Mouse (Mus musculus): ENCODE results near the gene Kdm8.
A peak's percentile ranks its signal among the peaks of the same experiment; 100 is the strongest.
"Not testable (repeated sequence)": the region's sequence is repeated elsewhere in the genome, so short reads cannot be mapped to it uniquely, and the experiment has no call there.

Kdm8 gene

DNA sequence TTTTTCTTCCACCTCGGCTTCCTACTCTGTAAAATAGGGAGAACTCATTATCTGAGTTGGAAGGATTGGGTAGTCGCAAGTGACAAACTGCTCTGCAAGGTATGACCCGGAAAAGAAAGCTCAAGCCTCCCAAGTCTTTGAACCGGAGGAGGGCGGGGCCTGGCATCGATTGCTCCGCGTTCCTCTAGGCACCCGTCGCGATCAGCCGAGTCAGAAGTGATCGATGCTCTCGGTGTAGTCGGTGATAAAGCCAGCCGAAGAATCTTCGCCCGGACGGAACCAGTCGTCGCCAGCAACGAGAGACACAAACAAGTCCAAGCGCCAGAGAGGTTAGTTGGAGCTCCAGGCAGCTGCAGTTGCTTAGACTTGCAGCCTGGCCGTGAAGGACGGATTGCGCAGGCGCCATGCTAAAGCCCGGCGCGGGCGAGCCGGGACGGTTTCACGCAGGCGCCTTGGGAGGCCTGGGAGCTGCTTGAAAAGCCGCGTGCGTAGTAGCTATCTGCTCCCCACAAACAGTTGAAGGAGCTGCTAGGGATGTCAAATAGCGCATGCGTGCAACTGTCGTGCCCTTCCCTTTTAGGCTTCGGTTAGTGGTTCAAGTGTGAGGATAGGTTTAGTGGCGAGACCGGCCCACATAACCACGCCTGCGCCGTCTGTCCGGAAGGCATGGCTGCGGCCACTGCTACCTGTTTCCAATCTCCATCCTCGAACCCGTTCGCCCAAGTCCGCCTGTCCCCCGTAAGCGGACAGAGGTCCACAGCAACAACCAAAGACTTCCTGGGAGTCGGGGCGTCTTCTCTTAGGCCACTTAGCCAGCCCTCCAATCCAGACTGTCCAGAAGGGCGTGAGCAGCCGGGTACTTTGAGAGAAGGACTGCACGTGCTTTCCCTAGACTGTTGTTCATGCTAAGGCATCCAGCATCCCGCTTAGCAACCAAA lies at the start of gene Kdm8:
TSS of gene Kdm8 (plus strand) at position 213 of the 938 bp plus-strand sequence.
- DNase-seq (ENCODE audit: extremely low spot score, low spot score) = peak; percentile 94

DNA sequence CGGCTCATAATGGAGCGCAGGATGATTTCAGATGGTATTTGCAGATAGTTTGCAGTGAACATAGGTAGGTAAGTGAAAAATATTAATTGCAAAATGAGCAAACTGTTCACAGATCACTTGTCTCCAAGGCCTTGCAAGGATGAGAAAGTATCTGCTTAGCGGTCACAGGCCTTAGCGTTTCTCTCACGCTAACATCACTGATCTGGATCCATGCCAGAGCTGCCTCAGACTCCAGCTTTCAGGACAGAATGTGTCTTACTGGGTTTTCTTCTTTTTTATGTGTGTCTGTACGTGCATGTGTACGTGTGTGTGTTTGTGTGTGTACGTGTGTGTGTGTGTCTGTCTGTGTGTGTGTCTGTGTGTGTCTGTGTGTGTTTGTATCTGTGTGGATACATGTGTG lies 46.4 kb upstream of the Kdm8 start:
- no peak for DNase-seq (ENCODE audit: extremely low spot score, low spot score)

DNA sequence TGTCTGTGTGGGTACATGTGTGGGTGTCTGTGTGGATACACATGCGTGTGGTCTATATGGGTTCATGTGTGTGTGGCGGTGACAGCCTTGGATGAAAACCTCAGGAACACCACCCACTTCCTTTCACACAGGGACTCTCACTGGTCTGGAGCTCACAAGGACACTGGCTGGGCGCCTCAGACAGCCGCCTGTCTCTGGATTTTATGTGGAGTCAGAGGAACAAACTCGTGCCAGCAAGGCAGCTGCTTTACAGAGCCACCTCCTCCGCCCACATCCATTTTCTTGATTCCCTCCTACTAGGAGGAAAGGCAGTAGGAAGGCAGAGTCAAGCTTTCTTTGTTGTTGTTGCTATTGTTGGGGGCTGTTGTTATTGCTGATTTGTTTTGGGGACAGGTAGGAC lies 45.8 kb upstream of the Kdm8 start:
- DNase-seq (ENCODE audit: extremely low spot score, low spot score) = no peak

DNA sequence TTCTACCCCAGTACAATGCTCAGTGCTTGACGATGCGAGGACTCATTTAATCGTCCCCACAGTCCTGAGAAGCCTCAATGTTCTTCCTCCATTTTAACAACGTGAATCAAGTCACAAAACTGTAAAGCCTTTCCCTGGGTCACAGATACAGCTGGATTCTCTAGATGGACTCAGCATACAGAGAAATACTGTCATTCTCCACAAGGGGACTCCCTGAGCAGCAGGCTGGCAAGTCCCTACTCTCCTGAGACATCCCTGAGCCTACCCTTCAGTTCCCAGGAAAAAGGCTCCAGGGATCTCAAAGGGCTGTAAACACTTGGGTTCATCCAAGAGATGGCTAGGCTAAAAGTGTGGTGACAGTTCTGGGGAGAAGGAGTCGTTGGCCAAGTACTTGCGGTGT lies 37.3 kb upstream of the Kdm8 start:
- DNase-seq (ENCODE audit: extremely low spot score, low spot score) = no peak

DNA sequence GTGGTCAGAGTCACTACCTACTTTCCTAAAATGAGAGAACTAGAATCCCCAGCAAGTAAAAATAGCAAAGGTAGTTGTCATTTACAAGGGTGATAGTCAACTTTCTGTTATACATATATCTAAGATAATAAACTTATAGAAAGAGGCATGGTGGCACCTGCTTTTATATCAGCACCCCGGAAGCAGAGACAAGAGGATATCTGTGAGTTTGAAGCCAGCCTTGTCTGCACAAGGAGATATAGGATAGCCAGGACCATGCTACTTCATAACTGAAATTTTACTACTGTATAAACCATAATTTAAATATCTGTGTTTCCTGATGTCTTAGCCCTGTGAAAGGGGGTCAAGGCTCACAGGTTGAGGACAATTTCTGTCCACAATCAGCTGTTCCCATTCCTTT lies 29.4 kb upstream of the Kdm8 start:
- no peak for DNase-seq (ENCODE audit: extremely low spot score, low spot score)

DNA sequence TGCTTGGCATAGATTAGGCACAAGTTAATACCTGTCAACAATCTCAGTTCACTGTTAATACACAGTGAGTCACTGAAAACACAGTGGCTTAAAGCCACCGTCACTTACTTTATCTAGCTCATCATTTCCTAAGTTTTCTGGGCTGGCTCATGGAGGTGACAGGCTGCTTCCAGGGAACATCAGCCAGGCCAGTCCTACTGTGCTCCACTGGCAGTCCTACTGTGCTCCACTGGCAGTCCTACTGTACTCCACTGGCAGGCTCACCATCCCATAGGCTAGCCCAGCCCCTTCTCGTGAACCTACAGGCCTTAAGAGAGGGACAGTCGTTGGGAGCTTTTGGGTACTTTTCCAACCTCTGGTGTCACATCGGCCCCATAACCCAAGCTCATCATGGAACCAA lies 28.7 kb upstream of the Kdm8 start:
- DNase-seq (ENCODE audit: extremely low spot score, low spot score) = no peak

DNA sequence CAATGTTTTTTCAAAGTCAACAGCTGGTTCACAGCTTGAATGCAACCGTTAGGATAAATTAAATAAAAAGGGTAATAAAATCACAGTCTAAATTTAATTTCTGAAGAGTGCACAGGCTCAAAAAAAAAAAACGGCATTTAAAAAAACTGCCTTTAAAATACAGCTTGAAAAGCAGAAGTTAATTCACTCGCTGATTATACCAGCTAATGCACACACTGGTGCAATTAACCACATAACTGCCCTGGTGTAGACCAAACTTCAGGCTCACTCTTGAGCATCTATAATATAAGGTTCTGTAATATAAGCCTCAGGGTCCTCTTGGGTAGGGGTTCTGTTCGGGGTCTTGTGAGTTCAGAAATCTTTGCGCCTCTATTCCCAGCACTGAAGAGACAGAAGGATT lies 27.7 kb upstream of the Kdm8 start:
- no peak for DNase-seq (ENCODE audit: extremely low spot score, low spot score)

DNA sequence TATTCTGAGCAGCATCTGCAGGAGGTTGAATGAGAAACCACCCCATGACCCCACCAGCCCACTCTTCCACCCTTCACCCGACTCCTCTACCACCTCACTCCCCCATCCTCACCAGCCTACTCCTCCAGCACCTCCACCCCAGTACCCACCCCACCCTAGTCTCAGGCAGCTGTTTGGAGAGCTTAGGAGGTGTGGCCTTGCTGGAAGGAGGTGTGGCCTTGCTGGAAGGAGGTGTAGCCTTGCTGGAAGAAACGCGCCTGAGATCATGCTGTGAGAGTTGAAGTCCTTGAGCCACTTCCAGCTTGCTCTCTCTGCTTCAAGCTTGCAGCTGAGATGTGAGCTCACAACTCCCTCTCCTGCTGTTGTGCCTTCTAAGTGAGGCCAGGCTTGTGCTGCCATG lies 26.1 kb upstream of the Kdm8 start:
- no peak for DNase-seq (ENCODE audit: extremely low spot score, low spot score)

DNA sequence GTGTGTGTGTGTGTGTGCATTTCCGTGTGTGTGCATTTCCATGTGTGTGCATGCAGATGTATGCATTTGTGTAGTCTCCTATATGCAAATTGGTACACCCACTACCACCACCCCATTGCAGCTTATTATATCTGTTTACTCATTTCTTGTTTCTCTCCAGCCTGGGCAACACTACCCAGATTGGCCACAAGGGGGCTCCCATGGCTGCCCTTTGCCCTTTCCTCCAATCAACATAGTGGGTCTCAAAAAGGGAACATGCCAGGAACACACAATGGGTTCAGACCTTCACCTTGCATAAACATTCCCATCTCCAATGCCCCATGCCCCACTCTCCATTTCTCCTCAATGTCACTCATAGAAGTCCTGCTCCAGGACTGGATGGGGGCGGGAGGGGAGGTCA lies 24.3 kb upstream of the Kdm8 start:
- DNase-seq (ENCODE audit: extremely low spot score, low spot score) = peak; percentile 42

DNA sequence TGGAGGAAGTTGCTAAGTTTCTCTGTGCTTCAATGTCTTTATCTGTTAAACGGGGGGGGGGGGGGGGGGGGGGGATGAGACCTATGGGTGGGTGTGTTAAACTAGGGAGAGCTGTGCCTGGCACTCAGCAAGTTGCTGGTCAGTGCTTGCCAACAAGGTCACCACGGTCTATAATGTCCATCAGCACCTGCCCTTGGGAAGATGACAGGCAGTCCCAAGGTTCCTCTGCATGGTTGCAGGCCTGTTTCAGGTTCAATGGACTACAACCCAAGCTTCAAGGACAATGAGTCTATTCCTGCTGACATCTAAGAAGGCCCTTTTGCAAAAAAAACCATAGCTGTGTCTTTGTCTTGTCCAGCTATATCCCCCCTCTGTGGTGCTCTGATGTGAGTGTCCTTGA lies 22.6 kb upstream of the Kdm8 start:
- no peak for DNase-seq (ENCODE audit: extremely low spot score, low spot score)

DNA sequence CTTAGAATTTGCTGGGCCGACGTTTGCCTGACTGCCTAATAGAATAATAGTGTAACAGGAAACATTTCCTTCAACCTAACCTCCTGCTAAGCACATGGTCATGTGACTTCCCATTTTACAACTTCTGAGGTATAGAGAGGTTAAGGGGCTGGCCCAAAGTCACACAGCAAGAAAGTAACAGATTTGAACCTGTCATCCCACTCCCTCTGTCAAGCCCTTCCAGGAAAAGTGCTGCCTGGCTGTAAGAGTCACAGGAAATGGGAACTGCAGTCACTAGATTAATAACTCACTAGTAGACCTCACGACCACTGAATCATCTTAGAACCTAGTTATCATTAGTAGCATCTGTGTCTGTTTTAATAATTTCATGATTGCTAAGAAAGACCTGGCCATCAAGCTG lies 21.4 kb upstream of the Kdm8 start:
- no peak for DNase-seq (ENCODE audit: extremely low spot score, low spot score)

DNA sequence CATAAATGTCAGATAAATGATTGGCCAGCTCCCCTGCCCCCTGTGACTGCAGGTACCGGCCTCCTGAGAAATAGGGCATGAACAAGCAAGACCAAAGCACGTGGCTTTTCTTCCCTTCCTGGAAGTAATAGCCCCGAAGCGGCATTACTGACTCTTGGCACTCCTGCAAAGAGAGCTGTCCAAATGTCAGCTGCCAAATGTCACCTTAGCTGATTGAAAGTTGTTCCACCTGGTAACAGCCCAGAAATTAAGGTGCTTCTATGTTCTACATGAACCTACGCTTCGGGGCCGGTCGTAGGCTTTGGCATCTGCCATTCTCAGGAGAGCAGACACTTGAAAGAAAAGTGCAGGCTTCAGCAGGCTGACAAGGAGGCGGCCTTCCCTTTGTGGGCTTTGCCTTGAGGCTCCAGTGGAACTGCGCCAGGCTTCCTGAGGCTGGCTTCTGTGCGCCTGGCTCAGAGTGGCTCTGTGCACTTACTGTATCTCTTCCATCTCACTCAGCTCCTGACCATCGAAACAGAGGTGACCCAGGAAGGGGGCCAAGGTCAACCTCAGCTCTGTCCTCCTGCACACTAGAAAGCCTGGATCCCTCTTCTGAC lies 16.9 kb upstream of the Kdm8 start:
- DNase-seq (ENCODE audit: extremely low spot score, low spot score) = no peak

DNA sequence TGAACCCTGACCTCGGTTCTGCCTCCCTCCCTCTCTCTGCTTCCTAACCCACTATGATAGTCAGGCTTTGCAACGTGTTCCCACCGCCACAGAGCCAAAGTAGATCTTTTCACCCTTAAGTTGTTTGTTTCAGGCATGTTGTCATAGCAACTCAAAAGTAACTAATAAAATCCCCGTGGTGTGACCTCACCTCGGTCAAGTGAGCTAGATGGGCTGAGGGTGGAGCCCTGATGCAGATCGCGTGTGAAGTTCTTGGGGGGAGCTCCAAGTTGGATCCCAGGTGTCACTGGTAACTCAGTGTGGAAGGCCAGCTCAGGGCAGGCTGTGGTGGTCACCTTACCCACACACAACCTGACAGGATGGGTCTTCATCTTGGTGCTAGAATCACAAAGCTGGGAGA lies 16.1 kb upstream of the Kdm8 start:
- no peak for DNase-seq (ENCODE audit: extremely low spot score, low spot score)

DNA sequence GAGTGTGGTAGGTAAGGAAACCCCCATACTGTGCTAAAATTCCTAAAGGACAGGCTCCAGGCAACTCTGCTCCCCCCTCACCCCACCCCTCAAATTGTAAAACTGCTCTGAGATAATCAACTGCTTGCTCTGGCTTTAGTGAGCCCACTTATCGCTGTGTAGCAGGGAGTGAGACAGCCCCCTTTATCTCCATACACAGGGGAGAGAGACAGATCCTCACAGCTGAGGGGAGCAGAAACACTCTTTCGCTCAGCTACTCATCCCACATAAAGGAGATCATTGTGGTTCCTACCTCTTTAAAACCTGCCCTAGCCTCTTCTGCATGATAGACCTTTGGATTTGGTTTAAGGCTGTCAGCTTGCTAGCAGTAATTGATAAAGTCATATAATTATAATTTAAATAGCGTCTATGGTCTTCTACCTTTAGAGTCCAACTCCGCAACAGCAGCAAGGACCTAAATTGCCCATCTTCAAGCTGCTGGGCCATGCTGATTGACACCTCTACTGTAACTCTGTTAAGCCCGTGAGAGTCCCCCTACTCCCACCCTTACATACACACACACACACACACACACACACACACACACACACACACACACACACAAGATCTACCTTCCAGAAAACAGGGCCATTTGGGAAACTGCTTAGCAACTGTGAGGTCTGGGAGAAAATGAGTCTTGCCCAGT lies 15.5 kb upstream of the Kdm8 start:
- not testable (repeated sequence) for DNase-seq (ENCODE audit: extremely low spot score, low spot score)

DNA sequence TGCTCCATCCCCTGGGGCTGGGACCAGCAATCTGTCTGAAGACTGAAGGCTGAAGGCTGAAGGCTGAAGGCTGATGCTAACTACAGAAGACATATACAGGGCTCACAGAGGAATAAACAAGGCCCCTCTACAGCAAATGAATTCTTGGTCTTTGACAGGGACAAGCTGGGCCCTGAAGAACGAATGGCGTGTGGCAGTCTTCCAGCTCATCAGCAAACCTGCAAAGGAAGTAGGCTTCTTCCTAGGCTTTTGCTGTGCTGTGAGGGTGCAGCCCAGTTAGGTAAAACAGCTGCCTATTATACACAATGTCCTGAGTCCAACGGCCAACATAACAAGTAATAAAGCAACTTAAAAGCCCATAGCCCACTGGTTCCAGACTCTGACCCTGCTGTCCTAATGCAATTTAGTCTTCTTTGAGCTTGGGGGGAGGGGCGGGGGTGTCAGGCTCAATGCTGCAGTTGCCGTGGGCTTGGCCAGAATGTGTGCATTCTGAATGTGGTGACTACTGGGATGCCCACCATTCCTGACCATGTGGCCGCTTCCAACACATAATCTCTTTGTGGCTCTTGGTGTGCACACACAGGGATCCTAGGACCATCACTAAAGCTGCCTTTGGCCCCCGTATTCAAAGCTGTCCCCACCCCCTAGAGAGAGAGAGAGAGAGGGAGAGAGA lies 14.2 kb upstream of the Kdm8 start:
- DNase-seq (ENCODE audit: extremely low spot score, low spot score) = no peak

DNA sequence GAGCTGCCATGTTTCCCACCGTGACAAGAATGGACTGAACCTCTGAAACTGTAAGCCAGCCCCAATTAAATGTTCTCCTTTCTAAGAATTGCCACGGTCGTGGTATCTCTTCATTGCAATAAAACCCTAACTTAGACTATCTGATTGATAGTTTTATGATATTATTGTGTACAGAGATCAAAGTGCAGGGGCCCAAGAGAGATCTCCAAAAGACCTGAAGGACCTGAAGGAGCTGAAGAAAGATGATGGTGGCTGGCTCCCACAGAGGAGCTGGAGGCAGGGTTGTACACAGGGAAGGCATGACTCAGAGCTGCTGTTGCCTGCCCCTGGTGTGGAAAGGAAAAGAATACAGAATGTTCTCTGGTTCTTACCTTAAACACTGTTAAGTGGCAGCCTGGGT lies 10.6 kb upstream of the Kdm8 start:
- DNase-seq (ENCODE audit: extremely low spot score, low spot score) = no peak

DNA sequence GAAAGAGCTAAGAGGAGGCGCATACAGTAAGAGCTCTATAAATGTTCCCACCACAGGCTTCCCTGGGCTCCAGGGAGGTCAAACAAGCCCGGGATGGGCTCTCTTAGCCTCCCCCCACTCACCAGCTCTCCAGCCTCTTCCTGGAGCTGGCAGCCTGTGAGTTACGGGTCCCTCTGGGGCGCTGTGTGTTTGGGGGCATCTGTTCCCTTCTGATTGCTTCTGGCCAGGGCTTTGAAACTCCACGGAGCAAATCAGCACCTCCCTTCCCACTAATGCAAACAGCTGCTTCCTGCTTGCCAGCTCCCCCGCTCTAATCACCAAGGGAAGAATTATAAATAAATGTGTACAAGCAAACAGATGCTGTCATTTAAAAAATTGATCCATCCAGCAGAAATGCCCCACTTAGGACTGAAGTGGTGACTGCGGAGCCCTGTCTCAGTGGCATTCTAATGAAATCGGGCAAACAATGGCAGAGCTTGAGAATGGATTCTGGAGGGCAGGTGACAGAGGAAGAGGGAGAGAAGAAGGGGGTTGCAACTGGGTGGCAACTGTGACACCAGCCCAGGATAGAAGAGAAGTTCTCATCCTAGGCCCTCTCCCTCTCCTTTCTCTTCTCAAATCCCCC lies 9.7 kb upstream of the Kdm8 start:
- DNase-seq (ENCODE audit: extremely low spot score, low spot score) = peak; percentile 17

DNA sequence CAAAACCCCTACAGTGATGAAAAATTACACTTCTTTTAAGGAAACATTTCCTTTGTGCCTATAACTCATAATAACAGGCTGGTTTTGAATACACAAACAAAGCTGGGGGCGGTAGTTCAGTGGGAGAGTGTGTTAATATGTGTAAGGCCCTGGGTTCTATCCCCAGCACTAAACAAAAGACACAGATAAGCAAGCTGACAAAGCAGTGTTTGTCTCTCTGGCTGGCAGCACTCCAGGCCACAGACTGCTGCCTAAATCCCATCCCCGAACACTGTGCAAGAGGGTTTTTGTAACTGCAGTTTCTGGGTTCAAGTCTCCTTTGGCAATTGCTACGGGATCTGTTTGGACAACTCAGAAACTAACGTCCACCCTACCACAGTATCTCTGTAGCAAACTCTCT lies 2.2 kb upstream of the Kdm8 start:
- DNase-seq (ENCODE audit: extremely low spot score, low spot score) = no peak

DNA sequence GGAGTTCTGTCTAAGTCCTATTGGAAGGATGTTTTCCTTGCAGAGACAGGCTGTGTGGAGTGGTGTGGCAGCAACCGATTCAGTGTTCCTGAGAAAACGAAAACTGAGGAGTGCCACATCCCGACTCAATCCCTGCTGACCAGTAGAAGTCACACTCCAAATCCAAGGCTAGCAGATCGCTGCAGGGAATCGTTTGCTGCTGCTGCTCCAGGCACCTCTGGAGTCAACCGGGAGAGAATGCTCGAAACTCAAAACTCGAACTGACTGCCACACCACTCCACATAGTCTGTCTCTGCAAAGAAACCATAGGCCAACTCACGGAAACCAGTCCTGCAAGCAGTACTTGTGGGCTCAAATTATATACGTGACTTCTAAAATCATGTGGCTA lies 406 bp upstream of the Kdm8 start:
- no peak for DNase-seq (ENCODE audit: extremely low spot score, low spot score)

DNA sequence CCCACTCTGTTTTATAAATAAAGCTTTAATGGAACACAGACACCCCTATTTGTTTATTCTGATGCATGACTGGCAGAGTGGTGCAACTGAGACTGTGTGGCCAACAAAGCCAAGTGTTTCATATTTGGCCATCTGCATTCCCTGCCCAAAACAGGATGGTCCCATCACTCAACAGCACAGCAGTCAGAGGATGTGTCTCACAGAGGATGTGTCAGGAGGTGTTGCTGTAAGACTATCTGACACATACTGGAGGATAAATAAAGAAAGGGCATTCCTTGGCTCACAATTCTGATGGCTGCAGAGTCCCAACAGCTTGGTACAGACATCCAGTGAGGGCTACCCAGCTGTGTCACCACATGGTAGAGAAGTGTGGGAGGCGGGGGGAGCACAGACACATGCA lies 6.2 kb downstream of the Kdm8 start:
- DNase-seq (ENCODE audit: extremely low spot score, low spot score) = no peak

DNA sequence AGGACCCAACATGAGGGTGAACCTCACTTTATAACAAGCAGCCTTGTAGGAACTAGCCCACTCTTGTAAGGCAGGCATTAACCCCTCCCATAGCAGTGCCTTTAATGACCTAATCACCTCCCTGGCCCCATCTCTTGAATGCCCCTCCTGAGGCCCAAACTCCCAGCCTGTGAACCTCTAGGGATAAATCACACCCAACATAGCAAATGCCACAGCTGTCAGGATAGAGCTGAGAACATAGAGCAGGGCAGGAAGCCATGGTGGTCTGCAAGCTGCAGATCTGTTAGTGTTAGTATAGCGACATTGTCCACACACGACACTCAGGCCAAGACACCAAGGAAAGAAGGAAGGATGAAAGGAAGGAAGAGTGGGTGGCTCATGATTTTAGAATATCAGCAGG lies 6.6 kb downstream of the Kdm8 start:
- no peak for DNase-seq (ENCODE audit: extremely low spot score, low spot score)

DNA sequence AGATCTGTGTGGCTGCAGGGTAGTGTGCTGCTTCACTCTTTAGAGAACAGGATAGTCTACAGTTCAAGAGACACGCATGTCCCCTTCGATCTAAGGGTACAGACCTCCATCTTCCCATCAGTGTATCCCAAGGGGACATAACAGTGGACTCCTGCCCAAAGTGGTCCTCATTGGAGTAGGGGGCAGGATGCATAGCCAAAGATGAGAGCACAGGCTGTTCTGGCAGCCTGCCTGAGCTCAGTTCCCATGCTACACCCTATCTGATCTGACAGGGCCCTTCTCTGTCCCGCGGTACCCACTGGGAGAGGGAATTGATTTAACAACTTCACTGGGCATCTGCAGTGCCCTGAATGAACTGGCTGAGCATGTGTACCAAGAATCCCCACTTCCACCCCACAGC lies 9.2 kb downstream of the Kdm8 start:
- DNase-seq (ENCODE audit: extremely low spot score, low spot score) = no peak

Data from neural tube, embryonic 10.5 days (tissue).